Mouse (Mus musculus): Measurements from ENCODE around the gene Arhgap10. TPM values are rescaled to one million over a fixed set of nuclear protein-coding genes. Genes with fewer than 3 reads are reported as not detected.

Arhgap10 gene
- 16.0 and 18.8 TPM in 2 replicates for polyA plus RNA-seq (2016; fragmentation: Nextera tagmentation; extraction: Ambion mirVana)

- Histone ChIP-seq H3K9me3 (no peaks in the 10 kb centered on the region), H3K36me3 (no peaks in the 10 kb centered on the region), H3K27ac (peak within 1 kb of the TSS; percentile 89), H3K27me3 (ENCODE audit: insufficient read depth, poor library complexity, severe bottlenecking) (peaks cover 44% of the 10 kb centered on the region), H3K4me3 (peak within 1 kb of the TSS; percentile 77), H3K4me1 (replicated peaks) (peaks cover 49% of the 10 kb centered on the region)
- DNase-seq (ENCODE audit: low spot score), result peak; percentile 89
- under 1% methylated on average over 79 of the region's 95 CpGs for WGBS
Measured at GRCm38 (mm10) chr8:77517301-77518200, at the start of gene Arhgap10. Gene Arhgap10 (minus strand): TSS chr8:77517953.

DNA sequence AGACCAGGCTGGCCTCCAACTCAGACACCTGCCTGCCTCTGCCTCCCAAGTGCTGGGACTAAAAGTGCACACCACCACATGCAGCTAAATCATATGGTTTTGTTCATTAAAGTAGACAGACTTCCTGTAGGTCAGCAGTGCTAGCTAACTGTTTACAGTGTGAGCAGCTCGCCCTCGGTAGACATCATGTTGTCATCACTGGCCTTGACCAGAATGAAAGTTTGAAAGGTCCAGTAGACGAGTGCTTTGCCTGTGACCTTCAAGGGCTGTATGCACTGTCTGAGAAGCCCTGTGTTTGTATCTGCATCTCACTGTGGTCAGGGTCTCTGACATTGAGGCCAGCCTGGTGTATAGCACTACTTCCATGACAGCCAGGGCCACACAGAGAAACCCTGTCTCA, 43.7 kb upstream of the Arhgap10 start:
- H3K27ac ChIP-seq, result no peak overlapping the region
- peaks cover 95% of the 10 kb centered on the region for H3K36me3 ChIP-seq
- no peaks in the 10 kb centered on the region for H3K27me3 ChIP-seq (ENCODE audit: insufficient read depth, poor library complexity, severe bottlenecking)
- H3K4me3 ChIP-seq, result no peak overlapping the region
- H3K9me3 ChIP-seq, result no peaks in the 10 kb centered on the region
- no peak for DNase-seq (ENCODE audit: low spot score)
- H3K4me1 ChIP-seq (replicated peaks), result no peaks in the 10 kb centered on the region
- 88% methylated on average over 3 of the region's 3 CpGs for WGBS

DNA sequence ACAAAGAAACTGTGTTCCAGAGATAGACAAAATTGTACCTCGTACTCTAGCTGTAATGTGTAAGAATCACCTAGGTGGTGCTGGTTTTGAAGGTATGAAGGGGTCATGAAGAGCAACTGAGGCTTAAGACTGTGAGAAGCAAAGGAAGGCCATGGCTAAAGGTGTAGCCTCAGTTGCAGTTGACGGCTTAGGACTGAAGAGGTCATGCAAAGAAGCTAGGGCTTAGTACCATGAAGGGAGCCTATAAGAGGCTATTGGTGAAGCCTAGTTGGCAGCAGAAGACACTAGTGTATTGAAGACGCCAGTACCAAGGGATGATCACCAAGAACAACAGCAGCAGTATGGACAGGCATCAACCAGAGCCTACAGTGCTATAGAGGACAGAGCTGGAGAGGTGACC, 34.7 kb upstream of the Arhgap10 start:
- WGBS, result 97% methylated on average over 3 of the region's 3 CpGs
- Histone ChIP-seq H3K9me3 (no peaks in the 10 kb centered on the region), H3K4me1 (replicated peaks) (peaks cover 21% of the 10 kb centered on the region), H3K4me3 (no peak overlapping the region), H3K27me3 (ENCODE audit: insufficient read depth, poor library complexity, severe bottlenecking) (no peaks in the 10 kb centered on the region), H3K36me3 (peaks cover 64% of the 10 kb centered on the region), H3K27ac (no peak overlapping the region)
- no peak for DNase-seq (ENCODE audit: low spot score)

- Histone ChIP-seq H3K36me3 (peaks cover 39% of the 10 kb centered on the region), H3K27me3 (ENCODE audit: insufficient read depth, poor library complexity, severe bottlenecking) (no peaks in the 10 kb centered on the region), H3K9me3 (no peaks in the 10 kb centered on the region), H3K27ac (peak overlapping the region; percentile 96), H3K4me3 (peak overlapping the region; percentile 88), H3K4me1 (replicated peaks) (peaks cover 21% of the 10 kb centered on the region)
- WGBS, result 29% methylated on average over 7 of the region's 7 CpGs
- peak; percentile 4 for DNase-seq (ENCODE audit: low spot score)
Measured at GRCm38 (mm10) chr8:77549881-77550580, 32.3 kb upstream of the Arhgap10 start.

GRCm38 (mm10) chr8:77549121-77549706, 31.5 kb upstream of the Arhgap10 start, which contains the start of gene Prmt9:
Gene Prmt9 (plus strand): TSS chr8:77549397.
- H3K4me3 ChIP-seq, result peak within 1 kb of the TSS; percentile 88
- peak; percentile 89 for DNase-seq (ENCODE audit: low spot score)
- peaks cover 32% of the 10 kb centered on the region for H3K36me3 ChIP-seq
- H3K9me3 ChIP-seq, result no peaks in the 10 kb centered on the region
- no peaks in the 10 kb centered on the region for H3K27me3 ChIP-seq (ENCODE audit: insufficient read depth, poor library complexity, severe bottlenecking)
- H3K27ac ChIP-seq, result peak within 1 kb of the TSS; percentile 96
- H3K4me1 ChIP-seq (replicated peaks), result peaks cover 21% of the 10 kb centered on the region
- WGBS, result 4% methylated on average over 42 of the region's 42 CpGs

- Histone ChIP-seq H3K4me1 (replicated peaks) (peaks cover 14% of the 10 kb centered on the region), H3K27ac (no peak overlapping the region), H3K4me3 (no peak overlapping the region), H3K9me3 (no peaks in the 10 kb centered on the region), H3K36me3 (no peaks in the 10 kb centered on the region), H3K27me3 (ENCODE audit: insufficient read depth, poor library complexity, severe bottlenecking) (no peaks in the 10 kb centered on the region)
- no peak for DNase-seq (ENCODE audit: low spot score)
- 90% methylated on average over 4 of the region's 4 CpGs for WGBS
Measured at GRCm38 (mm10) chr8:77545616-77546015, 27.9 kb upstream of the Arhgap10 start.

GRCm38 (mm10) chr8:77544428-77544827, 26.7 kb upstream of the Arhgap10 start:
- Histone ChIP-seq H3K4me3 (no peak overlapping the region), H3K27ac (no peak overlapping the region), H3K4me1 (replicated peaks) (peaks cover 5% of the 10 kb centered on the region; the same call in 1 of the 2 replicates), H3K9me3 (no peaks in the 10 kb centered on the region), H3K36me3 (no peaks in the 10 kb centered on the region), H3K27me3 (ENCODE audit: insufficient read depth, poor library complexity, severe bottlenecking) (no peaks in the 10 kb centered on the region)
- no peak for DNase-seq (ENCODE audit: low spot score)
- WGBS, result 83% methylated on average over 3 of the region's 3 CpGs

DNA sequence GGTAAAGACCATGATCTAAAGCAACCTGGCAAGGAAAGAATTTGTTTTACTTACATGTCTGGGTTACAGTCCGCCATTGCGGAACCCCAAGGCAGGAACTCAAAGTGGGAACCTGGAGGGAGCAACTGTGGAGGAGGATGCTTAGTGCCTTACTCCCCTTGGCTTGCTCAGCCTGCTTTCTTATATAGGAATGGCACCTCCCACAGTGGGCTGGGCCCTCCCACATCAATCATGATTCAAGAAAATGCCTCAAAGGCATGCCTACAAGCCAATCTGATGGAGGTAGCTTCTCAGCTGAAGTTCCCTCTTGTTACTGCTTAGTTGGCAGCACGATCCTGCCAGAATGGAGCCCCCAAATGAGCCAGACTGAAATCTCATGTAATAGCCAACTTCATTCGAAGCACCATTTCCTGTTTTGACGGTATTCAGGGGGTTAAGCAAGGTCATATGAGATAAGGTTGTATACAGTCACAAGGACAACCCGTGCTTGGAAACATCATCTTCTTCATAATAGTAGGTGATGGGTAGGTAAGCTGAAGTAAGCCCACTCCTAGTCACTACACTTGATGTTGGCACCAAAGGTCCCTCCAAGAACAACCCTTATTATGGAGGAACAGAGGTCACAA, 25.5 kb upstream of the Arhgap10 start:
- Histone ChIP-seq H3K27me3 (ENCODE audit: insufficient read depth, poor library complexity, severe bottlenecking) (no peaks in the 10 kb centered on the region), H3K9me3 (no peaks in the 10 kb centered on the region), H3K4me3 (no peak overlapping the region), H3K4me1 (replicated peaks) (no peaks in the 10 kb centered on the region), H3K36me3 (no peaks in the 10 kb centered on the region), H3K27ac (no peak overlapping the region)
- 87% methylated on average over 6 of the region's 6 CpGs for WGBS
- DNase-seq (ENCODE audit: low spot score), result no peak

DNA sequence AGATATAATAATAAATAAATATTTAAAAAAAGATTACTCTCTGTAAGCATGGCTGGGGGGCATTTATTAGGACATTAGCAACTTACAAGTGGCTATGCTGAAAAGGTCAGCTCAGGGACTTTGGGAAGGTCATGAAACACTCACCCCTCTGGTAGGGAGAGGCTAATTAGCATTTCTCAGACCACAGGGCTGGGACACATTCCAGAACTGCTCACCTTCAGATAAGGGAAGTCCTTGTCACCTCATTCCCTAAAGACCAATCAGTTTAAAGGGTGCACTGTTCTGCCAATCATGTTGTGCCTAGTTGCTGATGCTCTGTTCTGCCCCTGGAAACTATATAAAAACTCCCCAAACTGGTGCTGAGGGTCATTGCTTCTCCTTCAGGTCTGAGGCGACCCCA, 20.5 kb upstream of the Arhgap10 start:
- Histone ChIP-seq H3K27me3 (ENCODE audit: insufficient read depth, poor library complexity, severe bottlenecking) (no peaks in the 10 kb centered on the region), H3K9me3 (no peaks in the 10 kb centered on the region), H3K36me3 (no peaks in the 10 kb centered on the region), H3K4me1 (replicated peaks) (0 out of 2 replicates have a peak, but pooled peaks cover 4% of the 10 kb centered on the region), H3K27ac (no peak overlapping the region), H3K4me3 (no peak overlapping the region)
- 89% methylated on average over 1 of the region's 1 CpGs for WGBS
- DNase-seq (ENCODE audit: low spot score), result no peak

- Histone ChIP-seq H3K4me3 (no peak overlapping the region), H3K4me1 (replicated peaks) (0 out of 2 replicates have a peak, but pooled peaks cover 4% of the 10 kb centered on the region), H3K36me3 (no peaks in the 10 kb centered on the region), H3K9me3 (no peaks in the 10 kb centered on the region), H3K27ac (no peak overlapping the region), H3K27me3 (ENCODE audit: insufficient read depth, poor library complexity, severe bottlenecking) (no peaks in the 10 kb centered on the region)
- no peak for DNase-seq (ENCODE audit: low spot score)
- WGBS, result 79% methylated on average over 12 of the region's 12 CpGs
Measured at GRCm38 (mm10) chr8:77536821-77537220, 19.1 kb upstream of the Arhgap10 start.

GRCm38 (mm10) chr8:77535026-77535595, 17.4 kb upstream of the Arhgap10 start:
- no peak overlapping the region for H3K27ac ChIP-seq
- DNase-seq (ENCODE audit: low spot score), result peak; percentile 25
- WGBS, result 88% methylated on average over 5 of the region's 5 CpGs
- no peaks in the 10 kb centered on the region for H3K36me3 ChIP-seq
- H3K27me3 ChIP-seq (ENCODE audit: insufficient read depth, poor library complexity, severe bottlenecking), result no peaks in the 10 kb centered on the region
- H3K9me3 ChIP-seq, result no peaks in the 10 kb centered on the region
- H3K4me3 ChIP-seq, result no peak overlapping the region
- H3K4me1 ChIP-seq (replicated peaks), result 0 out of 2 replicates have a peak, but pooled peaks cover 4% of the 10 kb centered on the region

GRCm38 (mm10) chr8:77534358-77534992, 16.7 kb upstream of the Arhgap10 start:
- no peak for DNase-seq (ENCODE audit: low spot score)
- Histone ChIP-seq H3K27ac (no peak overlapping the region), H3K36me3 (no peaks in the 10 kb centered on the region), H3K9me3 (no peaks in the 10 kb centered on the region), H3K27me3 (ENCODE audit: insufficient read depth, poor library complexity, severe bottlenecking) (no peaks in the 10 kb centered on the region), H3K4me3 (no peak overlapping the region), H3K4me1 (replicated peaks) (0 out of 2 replicates have a peak, but pooled peaks cover 4% of the 10 kb centered on the region)
- WGBS, result 64% methylated on average over 8 of the region's 8 CpGs

All from hindbrain, embryonic 10.5 days (tissue).